Mouse (Mus musculus) erythroblast, embryonic 14.5 days (primary cell): ENCODE results near the gene Fkbp11.

Experiments
- GATA1 ChIP-seq: IDR thresholded peaks from 2 replicates; pipeline ENCODE4 v1.6.1; 2012; ENCODE audit warnings: low read length, inconsistent platforms, mixed read lengths
- TAL1 ChIP-seq: IDR thresholded peaks from 3 replicates; pipeline ENCODE4 v1.6.1; 2012; ENCODE audit warnings: low read length, inconsistent platforms, mixed read lengths

- TF ChIP-seq TAL1 (no peak), GATA1 (no peak)
These were observed 46.1 kb upstream of the Fkbp11 start for GRCm38 (mm10) chr15:98774096-98774495.
